Mouse (Mus musculus): ENCODE measurements around the gene Trpm5.

Gene Trpm5

GRCm38 (mm10) chr7:143105258-143105897, 10.9 kb upstream of the Trpm5 start:
- 71% methylated on average over 11 of the region's 11 CpGs for whole genome bisulfite sequencing

DNA sequence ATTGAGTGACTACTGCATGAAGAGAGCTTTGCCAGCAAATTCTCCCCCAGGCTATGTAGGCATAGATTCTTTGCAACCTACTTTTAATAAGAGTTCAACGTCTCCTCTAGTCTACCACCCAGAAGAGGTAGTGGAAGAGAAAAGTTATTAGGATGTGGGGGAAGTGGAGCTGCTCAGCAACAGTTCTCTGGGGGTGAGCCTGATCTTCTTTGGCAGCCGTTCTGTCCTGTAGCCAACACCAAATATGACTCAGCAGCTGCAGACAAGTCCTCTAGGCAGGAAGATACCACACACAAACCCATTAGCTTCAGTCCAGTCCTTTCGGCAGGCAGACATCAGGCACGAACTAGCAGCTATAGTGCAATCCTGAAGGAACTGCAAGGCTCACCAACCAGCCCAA, 6.3 kb upstream of the Trpm5 start:
- WGBS: 32% methylated on average over 4 of the region's 4 CpGs

DNA sequence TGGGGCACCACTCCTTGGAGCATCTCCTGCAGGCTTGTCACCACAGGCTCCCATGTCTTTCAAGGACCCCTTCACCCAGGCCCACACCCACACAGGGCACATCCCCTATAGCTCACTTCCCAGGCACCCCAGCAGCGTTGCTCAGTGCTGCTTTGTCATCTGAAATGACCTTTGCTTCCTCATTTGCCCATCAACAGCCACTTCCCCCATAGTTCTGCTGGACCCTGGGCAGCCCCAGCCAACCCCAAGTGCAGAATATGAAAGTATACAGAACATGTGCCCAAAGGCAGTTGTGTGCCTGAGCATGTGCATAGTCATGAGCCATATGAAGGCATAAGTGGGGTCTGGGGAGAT, 1.1 kb upstream of the Trpm5 start:
- 59% methylated on average over 1 of the region's 1 CpGs for WGBS

GRCm38 (mm10) chr7:143093847-143094246, 595 bp downstream of the Trpm5 start:
- WGBS: 77% methylated on average over 3 of the region's 3 CpGs

DNA sequence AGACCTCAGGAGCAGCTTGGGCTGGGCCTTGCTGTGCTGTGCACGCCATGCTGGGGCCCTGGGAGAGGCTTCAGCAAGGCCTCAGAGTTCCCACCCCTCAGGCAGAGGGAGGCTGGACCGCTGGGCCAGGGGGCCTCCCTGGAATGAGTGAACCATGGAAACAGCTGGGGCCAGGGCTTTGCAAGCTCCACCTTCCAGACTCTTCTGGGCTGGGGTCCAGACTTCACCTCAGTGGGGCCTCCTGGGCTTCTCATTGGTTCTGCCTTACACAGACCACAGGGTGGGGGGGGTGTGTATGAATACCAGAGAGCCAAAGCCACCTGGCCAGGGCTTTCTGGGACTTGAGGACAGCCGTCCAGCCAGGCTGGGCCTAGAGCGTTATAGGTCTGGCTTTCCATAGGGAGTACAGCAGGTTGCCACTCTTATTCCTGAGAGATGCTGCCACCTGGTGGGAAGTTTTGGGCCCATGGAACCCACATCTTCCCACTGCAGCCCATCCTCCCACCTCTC, 7.3 kb downstream of the Trpm5 start:
- 70% methylated on average over 4 of the region's 4 CpGs for WGBS

GRCm38 (mm10) chr7:143086366-143086765, 8.1 kb downstream of the Trpm5 start:
- WGBS: 69% methylated on average over 2 of the region's 2 CpGs

GRCm38 (mm10) chr7:143083708-143084107, 10.7 kb downstream of the Trpm5 start:
- WGBS: 91% methylated on average over 2 of the region's 2 CpGs

DNA sequence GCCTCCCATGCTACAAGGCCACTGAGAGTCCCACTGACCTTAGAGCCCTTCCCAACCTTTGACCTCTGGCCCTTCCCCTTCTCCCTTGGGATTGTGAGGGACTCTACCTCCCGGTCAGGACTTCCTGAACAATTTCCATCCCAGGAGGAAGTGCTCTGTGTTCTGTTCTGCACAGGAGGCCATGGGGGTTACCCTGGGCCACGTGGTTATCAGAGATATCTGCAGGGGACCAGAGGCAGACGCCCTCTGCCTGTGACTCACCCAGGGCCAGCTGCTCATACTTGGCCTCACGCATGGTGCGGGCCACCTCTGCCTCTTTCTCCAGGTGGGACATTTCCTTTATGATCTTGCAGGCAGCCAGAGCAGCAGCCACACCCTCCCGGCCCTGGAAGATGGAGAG, 12.4 kb downstream of the Trpm5 start:
- WGBS: 80% methylated on average over 6 of the region's 6 CpGs

DNA sequence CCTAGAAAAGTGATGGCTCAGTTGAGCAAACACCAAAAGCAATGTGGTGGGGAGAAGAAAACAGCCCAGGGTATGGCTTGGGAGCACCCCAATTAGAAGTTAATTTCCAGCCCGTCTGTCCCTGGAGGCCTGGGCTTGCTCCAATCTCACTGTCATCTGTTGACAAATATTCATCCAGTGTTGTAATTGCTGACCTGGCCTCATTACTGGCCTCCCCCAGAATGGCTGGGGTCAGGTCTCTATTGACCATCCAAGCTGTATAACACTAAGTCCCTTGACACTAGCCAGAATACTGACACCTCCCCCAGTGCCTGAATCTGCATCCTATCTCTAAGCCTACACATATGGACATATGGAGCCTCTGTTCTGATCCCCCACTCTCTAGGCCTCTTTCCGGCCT, 17.1 kb downstream of the Trpm5 start:
- 93% methylated on average over 2 of the region's 2 CpGs for WGBS

- WGBS: 85% methylated on average over 5 of the region's 5 CpGs
These were observed 19.0 kb downstream of the Trpm5 start for GRCm38 (mm10) chr7:143075394-143075793.

- WGBS: 65% methylated on average over 1 of the region's 1 CpGs
These were observed 21.4 kb downstream of the Trpm5 start for GRCm38 (mm10) chr7:143073086-143073485.

- WGBS: 92% methylated on average over 5 of the region's 5 CpGs
These were observed 21.8 kb downstream of the Trpm5 start for GRCm38 (mm10) chr7:143072605-143073004.

DNA sequence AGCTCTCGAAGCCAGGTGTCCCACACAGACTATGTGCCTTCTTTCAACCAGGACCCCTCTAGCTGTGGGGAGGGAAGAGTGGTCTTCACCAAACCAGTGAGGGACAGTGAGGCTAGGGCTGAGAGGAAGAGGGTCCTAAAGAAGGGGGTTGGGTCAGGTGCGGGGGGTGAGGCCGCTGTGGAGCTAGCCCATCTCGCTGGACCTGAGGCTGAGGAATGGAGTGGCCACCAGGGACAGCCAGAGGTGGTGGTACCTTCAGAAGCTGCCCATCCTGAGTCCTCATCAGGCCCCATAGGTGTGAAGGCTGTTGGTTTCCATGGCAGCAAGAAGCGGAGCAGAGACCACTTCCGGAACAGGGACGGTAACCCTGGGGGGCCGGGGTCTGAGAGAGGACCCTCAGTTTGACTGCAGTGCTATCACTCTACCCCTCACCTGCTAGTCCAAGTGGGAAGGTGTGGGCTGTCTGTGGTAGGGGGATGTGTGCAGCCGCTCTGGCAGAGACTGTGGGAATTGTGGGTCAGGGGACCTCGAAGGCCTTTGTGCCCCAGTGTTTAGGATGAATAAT, 23.9 kb downstream of the Trpm5 start:
- 85% methylated on average over 10 of the region's 10 CpGs for WGBS

- WGBS: 7% methylated on average over 30 of the region's 30 CpGs
These were observed 24.6 kb downstream of the Trpm5 start for GRCm38 (mm10) chr7:143069751-143070400.

DNA sequence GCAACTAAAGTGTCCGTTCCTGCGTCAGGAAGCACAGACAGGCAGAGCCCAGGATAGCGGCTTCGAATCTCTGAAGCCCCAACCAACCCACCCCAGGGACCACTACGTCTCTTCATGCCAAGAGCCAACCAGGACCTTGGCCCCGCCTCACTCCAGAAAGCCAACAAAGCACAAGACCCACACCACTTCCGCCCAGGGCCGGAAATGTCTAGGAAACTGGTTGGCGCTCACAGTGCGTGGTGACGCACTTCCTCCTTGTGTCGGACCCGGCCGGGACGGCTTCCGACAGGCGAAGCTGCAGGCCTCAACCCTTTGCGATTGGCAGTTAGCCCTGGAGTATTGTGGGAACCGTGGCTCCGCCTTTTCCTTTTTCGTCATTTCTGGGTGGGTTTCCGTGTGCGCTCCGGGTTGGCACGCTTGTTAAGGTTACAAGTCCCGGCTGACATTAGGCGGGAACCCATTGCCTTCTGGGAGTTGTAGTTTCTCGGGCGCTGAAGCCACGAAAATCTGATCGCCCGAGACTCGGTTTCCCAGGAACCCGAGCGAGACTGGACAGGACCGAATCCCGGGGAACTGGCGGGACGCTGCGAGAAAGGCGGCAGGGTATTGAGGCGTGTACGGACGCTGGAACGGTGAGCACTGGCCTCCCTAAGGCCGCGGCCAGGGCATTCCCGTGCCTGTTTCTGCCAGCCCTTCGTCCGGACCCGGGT, 25.4 kb downstream of the Trpm5 start, which contains the start of gene Tssc4:
Tssc4 (plus strand) TSS at position 368 of the 710 bp plus-strand sequence.
- WGBS: under 1% methylated on average over 51 of the region's 51 CpGs

- WGBS: 38% methylated on average over 13 of the region's 13 CpGs
These were observed 26.0 kb downstream of the Trpm5 start for GRCm38 (mm10) chr7:143068316-143068881.

GRCm38 (mm10) chr7:143067897-143068296, 26.5 kb downstream of the Trpm5 start:
- 83% methylated on average over 3 of the region's 3 CpGs for WGBS

DNA sequence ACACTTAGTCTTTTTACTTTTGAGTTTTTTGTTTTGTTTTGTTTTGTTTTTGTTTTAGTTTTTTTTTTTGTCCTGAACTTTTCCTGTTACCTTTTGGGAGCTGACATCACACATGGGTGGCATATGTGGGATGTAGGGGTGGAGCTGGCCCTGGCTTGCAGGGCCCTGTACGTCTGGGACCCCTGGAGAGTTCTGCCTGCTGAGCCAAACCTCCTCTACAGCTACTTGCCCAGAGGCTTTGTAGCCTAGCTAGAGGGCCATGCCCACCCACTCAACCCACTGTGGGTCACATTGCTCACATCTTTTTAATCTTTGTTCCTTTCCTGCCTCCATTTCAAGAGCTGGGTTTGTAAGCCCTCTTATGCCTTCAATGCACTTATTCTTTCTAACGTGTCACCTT, 27.0 kb downstream of the Trpm5 start:
- 54% methylated on average over 2 of the region's 2 CpGs for WGBS

DNA sequence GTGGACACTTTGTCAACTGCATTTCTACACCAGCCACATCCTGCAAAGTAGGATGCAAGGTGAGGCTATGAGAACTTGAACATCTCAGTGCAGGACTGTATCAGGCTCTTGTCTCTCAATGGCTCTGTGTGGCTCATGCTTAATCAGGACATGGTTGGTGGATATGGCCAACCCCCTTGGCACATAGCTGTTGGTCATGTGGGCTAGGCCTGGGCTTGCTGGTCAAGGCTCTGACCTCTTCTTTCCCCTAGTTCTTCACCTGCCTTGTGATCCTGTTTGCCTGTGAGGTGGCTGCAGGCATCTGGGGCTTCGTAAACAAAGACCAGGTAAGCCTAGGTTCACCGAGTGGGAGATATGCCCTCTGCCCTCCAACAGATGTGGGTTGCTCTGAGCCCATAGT, 28.8 kb downstream of the Trpm5 start:
- WGBS: 95% methylated on average over 2 of the region's 2 CpGs

DNA sequence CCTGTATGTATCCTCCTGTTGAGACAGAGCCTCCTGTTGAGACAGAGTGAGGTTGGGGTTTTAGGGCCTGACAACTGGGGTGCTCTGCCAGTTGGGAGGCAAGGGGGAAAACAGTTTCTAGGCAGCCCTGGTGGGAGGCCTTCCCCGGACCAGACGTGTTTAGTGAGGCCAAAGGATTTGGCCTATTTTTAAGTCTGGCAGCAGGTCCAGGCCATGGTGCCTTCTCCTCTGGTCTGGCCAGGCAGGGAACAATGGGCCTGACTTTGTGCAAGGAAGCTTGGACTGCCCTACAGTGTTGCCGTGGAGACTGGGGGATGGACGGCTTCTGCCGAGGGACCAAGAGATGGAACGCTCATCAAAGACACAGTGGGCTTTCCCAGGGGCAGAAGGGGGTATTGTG, 30.2 kb downstream of the Trpm5 start:
- 44% methylated on average over 6 of the region's 6 CpGs for WGBS

GRCm38 (mm10) chr7:143062704-143063103, 31.7 kb downstream of the Trpm5 start:
- 53% methylated on average over 2 of the region's 2 CpGs for WGBS

GRCm38 (mm10) chr7:143059202-143059870, 35.1 kb downstream of the Trpm5 start:
- WGBS: 24% methylated on average over 5 of the region's 5 CpGs
